Mouse (Mus musculus) liver, embryonic 12.5 days (tissue): ENCODE data around the gene Ankrd16. TPM values are rescaled to one million over a fixed set of nuclear protein-coding genes. Genes with fewer than 3 reads are reported as not detected.

Source experiments
- ATAC-seq: fragments of 200-750 bp; cut with Nextera tagmentation; 2 replicates; pipeline ENCODE4 v1.8.0; 2017; ENCODE audit warnings: moderate number of reproducible peaks, mild to moderate bottlenecking, moderate library complexity
- H3K27ac ChIP-seq: fragments of 300-500 bp; sonication (generic); 2 replicates; pipeline ENCODE4 v1.5.1; 2016; ENCODE audit warnings: mild to moderate bottlenecking
- H3K27me3 ChIP-seq: fragments of 300-500 bp; sonication (generic); replicated peaks from 2 replicates; pipeline ENCODE4 v1.6.1; 2016; ENCODE audit warnings: mild to moderate bottlenecking, moderate library complexity
- H3K36me3 ChIP-seq: fragments of 300-500 bp; sonication (generic); 2 replicates; pipeline ENCODE4 v1.6.1; 2016; ENCODE audit warnings: mild to moderate bottlenecking, moderate library complexity
- H3K4me1 ChIP-seq: fragments of 300-500 bp; sonication (generic); 2 replicates; pipeline ENCODE4 v1.6.1; 2016
- H3K4me2 ChIP-seq: fragments of 300-500 bp; sonication (generic); 2 replicates; pipeline ENCODE4 v1.6.1; 2016; ENCODE audit warnings: mild to moderate bottlenecking, moderate library complexity
- H3K4me3 ChIP-seq: fragments of 300-500 bp; sonication (generic); 2 replicates; pipeline ENCODE4 v1.5.1; 2016; ENCODE audit warnings: mild to moderate bottlenecking, moderate library complexity
- H3K9ac ChIP-seq: fragments of 300-500 bp; sonication (generic); 2 replicates; pipeline ENCODE4 v1.6.1; 2016; ENCODE audit warnings: mild to moderate bottlenecking, moderate library complexity
- H3K9me3 ChIP-seq: fragments of 300-500 bp; sonication (generic); replicated peaks from 2 replicates; pipeline ENCODE4 v1.6.1; 2016; ENCODE audit warnings: mild to moderate bottlenecking, moderate library complexity
- WGBS: fragments of 180-500 bp; shearing (Covaris S2); methylation state at CpG from one replicate; pipeline ENCODE4 v1.1.7; 2016; ENCODE audit not compliant: insufficient replicate concordance; 5-methylcytosine and 5-hydroxymethylcytosine counted together
- polyA plus RNA-seq: library from polyadenylated mRNA; unstranded; fragments of >200 nt; fragmentation: Nextera tagmentation; extraction: Ambion mirVana; gene quantifications from 2 replicates; pipeline ENCODE4 v1.2.1, GENCODE M21; 2016

The Ankrd16 gene
- polyA plus RNA-seq, result 13.0 and 16.1 TPM in 2 replicates

DNA sequence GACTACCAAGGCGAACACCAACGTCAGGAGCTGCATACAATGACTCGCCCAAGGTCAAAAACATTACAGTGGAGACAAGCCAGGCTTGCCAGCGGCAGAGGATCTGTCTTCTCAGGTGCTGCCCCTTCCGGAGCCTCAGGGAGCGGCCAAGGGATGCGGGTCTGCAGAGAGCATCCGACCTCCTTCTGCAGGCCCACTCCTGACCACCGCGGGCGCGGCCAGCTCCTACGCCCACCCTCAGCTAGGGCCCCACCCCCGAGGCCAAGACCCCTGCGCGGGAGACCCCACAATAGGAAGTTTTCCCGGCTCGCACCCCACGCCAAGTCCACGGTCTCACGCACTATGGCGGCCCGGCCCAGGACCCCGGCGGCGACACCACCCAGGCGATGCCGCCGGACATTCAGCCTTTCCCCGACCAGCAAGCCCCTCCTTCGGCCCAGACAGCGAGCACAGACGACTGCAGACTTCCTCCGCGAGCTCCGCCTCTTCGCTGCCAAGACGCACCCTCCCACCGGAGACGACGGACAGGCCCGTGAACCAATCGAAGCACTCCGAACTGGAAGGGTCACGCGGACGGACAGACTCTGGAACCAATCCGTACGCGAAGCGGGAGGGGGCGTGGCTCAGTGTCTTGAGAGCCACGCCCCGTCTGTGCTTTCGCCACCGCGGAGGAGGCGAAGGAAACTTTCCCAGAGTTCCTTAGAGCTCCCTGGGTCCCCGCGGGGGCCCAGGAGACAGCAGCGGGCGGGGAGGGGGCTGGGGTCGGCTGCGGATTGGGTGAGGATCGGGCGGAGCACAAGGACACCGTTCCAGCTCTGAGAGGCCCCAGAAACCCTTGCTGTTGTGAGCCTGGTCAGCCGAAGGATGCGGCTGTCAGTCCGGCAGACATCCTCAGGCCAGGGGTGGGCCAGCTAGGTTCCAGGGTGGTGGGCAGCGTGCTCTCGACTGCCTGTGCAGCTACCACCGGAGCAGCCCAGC, at the start of gene Ankrd16, which contains the start of gene Fbh1:
Gene Ankrd16 (plus strand): TSS at position 786 of the 978 bp plus-strand sequence.
Gene Fbh1 (minus strand): TSS at position 492 of the 978 bp plus-strand sequence.
- Histone ChIP-seq H3K4me3 (peak within 1 kb of the TSS; percentile 92), H3K9ac (peak within 1 kb of the TSS; percentile 87), H3K36me3 (peaks cover 20% of the 10 kb centered on the region), H3K4me2 (peak within 1 kb of the TSS; percentile 99), H3K9me3 (no peaks in the 10 kb centered on the region), H3K27ac (peak within 1 kb of the TSS; percentile 93), H3K27me3 (no peaks in the 10 kb centered on the region), H3K4me1 (peaks cover 27% of the 10 kb centered on the region)
- ATAC-seq, result peak; percentile 94
- under 1% methylated on average over 73 of the region's 73 CpGs for WGBS

DNA sequence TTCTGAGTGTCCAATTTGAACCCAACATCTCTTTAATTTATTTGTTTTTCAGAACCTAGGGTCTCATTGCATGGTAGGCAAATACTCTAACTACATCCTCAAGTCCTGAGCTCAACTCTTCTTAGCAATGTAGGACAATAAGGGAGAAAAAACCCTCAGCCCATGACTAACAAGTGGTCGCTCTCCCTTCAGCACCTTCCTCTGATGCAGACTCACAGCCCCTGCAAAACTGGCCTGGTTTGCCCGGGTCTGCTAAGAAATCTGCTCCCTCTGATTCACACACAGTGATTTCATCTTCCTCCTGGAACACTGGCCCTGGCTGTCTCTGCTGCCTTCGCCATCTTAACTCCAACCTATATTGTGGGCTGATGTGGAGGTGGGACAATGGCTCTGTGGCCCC, 48.6 kb upstream of the Ankrd16 start:
- no peaks in the 10 kb centered on the region for H3K9me3 ChIP-seq
- H3K9ac ChIP-seq, result no peak overlapping the region
- no peak overlapping the region for H3K4me3 ChIP-seq
- no peaks in the 10 kb centered on the region for H3K36me3 ChIP-seq
- no peak overlapping the region for H3K27ac ChIP-seq
- WGBS, result 57% methylated on average over 3 of the region's 3 CpGs
- no peaks in the 10 kb centered on the region for H3K4me1 ChIP-seq
- H3K27me3 ChIP-seq, result no peaks in the 10 kb centered on the region
- no peak overlapping the region for H3K4me2 ChIP-seq
- ATAC-seq, result no peak

DNA sequence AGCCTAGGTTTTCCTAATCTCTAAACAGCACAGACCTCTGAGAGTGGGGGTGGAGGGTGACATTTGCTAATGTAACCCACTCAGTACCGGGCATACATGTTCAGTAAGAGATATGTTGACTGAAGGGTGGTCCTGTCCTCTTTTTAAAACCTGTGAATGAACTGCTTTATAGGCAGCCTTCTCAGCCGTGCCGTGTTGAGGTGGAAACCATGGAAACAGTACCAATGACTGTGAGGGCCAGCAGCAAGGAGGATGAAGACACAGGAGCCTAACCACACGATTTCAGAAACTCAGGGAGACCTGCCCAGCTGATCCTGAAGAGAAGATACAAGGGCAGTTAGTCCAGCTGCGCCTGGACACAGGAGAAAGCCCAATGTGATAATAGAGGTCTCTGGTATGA, 44.7 kb upstream of the Ankrd16 start:
- no peak overlapping the region for H3K27ac ChIP-seq
- 64% methylated on average over 5 of the region's 5 CpGs for WGBS
- no peaks in the 10 kb centered on the region for H3K4me1 ChIP-seq
- H3K4me3 ChIP-seq, result no peak overlapping the region
- no peaks in the 10 kb centered on the region for H3K36me3 ChIP-seq
- no peak for ATAC-seq
- no peak overlapping the region for H3K9ac ChIP-seq
- H3K4me2 ChIP-seq, result no peak overlapping the region
- no peaks in the 10 kb centered on the region for H3K9me3 ChIP-seq
- H3K27me3 ChIP-seq, result no peaks in the 10 kb centered on the region

DNA sequence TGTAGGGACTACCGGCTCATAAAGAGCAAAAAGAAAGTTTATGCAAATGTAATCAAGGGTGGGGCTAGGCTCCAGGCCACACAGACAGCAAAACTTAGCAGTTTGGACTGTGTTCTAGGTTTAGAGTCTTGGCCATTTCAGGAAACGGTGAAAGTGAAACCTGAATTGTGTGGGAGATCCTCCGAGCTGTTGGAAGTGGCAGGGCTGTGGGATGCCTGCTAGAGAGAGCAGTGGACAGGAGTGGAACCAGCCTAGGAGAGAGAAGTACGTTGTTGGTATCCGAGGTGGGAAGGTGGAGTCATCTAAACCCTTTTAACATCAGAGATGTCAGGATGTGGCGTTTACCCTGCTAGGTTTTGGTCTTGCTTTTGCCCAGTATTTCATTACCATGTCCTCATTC, 41.8 kb upstream of the Ankrd16 start:
- no peaks in the 10 kb centered on the region for H3K27me3 ChIP-seq
- H3K9me3 ChIP-seq, result no peaks in the 10 kb centered on the region
- no peak overlapping the region for H3K9ac ChIP-seq
- no peaks in the 10 kb centered on the region for H3K4me1 ChIP-seq
- WGBS, result 64% methylated on average over 6 of the region's 6 CpGs
- H3K27ac ChIP-seq, result no peak overlapping the region
- peaks cover 17% of the 10 kb centered on the region for H3K36me3 ChIP-seq
- no peak for ATAC-seq
- H3K4me3 ChIP-seq, result no peak overlapping the region
- H3K4me2 ChIP-seq, result no peak overlapping the region

DNA sequence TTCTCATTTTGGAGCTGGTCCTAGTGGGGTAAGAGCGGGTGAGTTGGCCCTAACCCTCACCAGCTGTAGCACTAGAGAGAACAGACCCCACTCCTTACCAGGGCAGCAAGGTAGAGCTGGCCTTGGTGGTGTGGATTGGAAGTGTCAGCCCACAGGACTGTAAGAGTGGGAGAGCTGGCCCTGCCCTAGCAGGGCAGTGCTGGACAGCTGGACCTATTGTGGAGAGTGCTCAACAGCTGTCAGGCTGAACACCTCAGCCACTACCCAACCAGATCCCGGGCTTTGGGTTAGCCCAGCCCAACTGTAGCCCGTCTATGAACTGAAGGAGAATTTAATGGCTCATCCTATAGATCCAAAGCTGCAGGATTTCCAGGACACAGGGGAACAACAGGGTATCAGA, 38.9 kb upstream of the Ankrd16 start:
- Histone ChIP-seq H3K9me3 (no peaks in the 10 kb centered on the region), H3K27ac (no peak overlapping the region), H3K9ac (no peak overlapping the region), H3K27me3 (no peaks in the 10 kb centered on the region), H3K4me2 (no peak overlapping the region), H3K4me3 (no peak overlapping the region), H3K4me1 (no peaks in the 10 kb centered on the region), H3K36me3 (peaks cover 45% of the 10 kb centered on the region)
- WGBS, result 80% methylated on average over 3 of the region's 3 CpGs
- 0 out of 2 replicates have a peak, but pooled peaks have one; percentile 27 for ATAC-seq

DNA sequence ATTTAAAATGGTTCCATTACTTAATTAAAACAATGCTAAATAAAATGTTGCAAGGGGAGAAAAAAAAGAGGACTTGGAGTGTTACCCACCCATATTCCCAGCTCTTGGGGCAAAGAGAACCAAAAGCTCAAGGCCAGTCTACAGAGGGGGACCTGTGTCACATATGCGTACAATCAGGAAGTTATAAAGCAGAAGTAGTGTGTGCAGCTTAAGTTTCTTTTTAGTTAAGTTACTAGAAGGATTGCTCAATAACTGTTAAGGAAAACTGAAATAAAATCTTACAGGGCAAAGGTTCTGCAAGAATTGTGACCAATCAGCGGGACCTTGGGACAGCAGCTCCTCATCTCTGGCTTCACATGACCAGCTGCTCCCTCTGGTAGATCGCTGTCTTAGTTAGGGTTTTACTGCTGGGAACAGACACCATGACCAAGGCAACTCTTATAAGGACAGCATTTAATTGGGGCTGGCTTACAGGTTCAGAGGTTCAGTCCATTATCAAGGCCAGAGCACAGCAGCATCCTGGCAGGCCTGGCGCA, 38.1 kb upstream of the Ankrd16 start:
- Histone ChIP-seq H3K4me3 (no peak overlapping the region), H3K4me1 (no peaks in the 10 kb centered on the region), H3K27me3 (no peaks in the 10 kb centered on the region), H3K27ac (no peak overlapping the region), H3K36me3 (peaks cover 53% of the 10 kb centered on the region), H3K9me3 (no peaks in the 10 kb centered on the region), H3K4me2 (no peak overlapping the region), H3K9ac (no peak overlapping the region)
- 67% methylated on average over 4 of the region's 4 CpGs for WGBS
- ATAC-seq, result no peak

DNA sequence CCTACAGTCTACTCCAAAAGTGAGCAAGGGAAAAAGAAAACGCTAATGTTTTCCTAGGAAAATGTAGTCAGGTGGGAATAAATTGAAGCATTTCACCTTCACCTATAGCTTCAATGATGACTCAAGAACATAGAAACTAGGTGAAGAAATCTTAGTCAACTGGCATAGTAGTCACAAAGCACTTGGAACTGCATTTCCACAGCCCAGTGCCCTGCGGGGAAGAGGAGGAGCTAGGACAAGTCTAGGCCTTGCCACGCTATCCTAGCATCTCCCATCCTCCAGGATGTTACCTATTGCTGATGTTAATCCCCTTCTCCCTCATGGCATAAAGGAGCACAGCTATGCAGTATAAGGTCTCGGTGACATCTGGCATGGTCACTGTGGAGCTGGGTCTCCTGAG, 15.1 kb upstream of the Ankrd16 start:
- H3K4me2 ChIP-seq, result no peak overlapping the region
- H3K9me3 ChIP-seq, result no peaks in the 10 kb centered on the region
- H3K4me1 ChIP-seq, result no peaks in the 10 kb centered on the region
- no peak for ATAC-seq
- no peaks in the 10 kb centered on the region for H3K27me3 ChIP-seq
- H3K4me3 ChIP-seq, result no peak overlapping the region
- H3K27ac ChIP-seq, result no peak overlapping the region
- peaks cover 91% of the 10 kb centered on the region for H3K36me3 ChIP-seq
- no peak overlapping the region for H3K9ac ChIP-seq
- WGBS, result 83% methylated on average over 4 of the region's 4 CpGs

DNA sequence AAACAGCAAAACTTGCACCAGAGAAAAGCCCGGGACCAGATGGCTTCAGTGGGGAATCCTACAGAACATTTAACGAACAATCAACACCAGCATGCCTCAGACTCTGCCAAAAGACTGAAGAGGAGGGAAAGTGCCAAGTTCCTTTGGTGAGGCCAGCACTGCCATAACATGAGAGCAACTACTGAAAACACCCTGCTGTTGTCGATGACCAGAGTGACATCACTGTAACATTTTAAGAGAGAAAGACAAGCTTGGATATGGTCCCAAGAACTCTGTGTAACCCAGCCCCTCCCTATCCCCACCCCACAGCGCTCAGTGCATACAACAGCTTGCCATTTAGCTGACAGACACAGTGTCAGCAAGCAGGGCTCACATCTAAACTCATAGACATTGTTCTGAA, 12.0 kb upstream of the Ankrd16 start:
- ATAC-seq, result no peak
- H3K4me1 ChIP-seq, result no peaks in the 10 kb centered on the region
- no peak overlapping the region for H3K9ac ChIP-seq
- H3K27me3 ChIP-seq, result no peaks in the 10 kb centered on the region
- H3K36me3 ChIP-seq, result peaks cover 79% of the 10 kb centered on the region
- H3K27ac ChIP-seq, result no peak overlapping the region
- no peak overlapping the region for H3K4me2 ChIP-seq
- no peaks in the 10 kb centered on the region for H3K9me3 ChIP-seq
- WGBS, result 68% methylated on average over 4 of the region's 4 CpGs
- no peak overlapping the region for H3K4me3 ChIP-seq

DNA sequence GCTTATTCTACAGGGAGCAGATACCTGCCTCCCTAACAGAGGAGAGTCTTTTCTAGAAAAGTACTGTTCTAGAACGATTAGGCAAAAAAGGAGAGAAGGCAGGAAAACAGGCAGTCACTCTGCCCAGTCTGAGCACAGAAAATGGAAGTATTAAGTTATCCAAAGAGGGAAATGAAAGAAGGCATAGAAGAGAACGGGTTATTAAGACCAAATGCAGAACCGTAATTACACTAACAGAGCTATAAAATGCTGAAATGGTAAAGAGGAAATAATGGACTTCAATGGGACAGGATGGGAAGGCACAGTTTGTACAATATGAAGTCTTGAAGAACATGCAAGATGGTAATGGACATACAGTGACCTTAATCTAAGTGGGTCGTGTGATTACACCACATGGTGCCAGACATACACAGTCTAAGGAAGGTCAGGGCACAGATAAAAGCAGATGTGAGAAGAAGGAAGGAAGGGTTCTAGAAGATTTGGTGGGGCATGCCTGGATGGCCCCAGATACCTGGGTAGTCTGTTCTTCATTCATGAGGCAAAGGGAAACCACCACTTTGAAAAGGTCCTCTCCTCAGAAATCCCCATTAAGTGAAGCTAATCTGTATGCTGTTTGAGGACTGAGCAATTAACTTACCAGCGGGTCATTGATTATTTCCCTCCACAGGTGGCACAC, 11.1 kb upstream of the Ankrd16 start:
- WGBS, result 66% methylated on average over 5 of the region's 5 CpGs
- H3K27me3 ChIP-seq, result no peaks in the 10 kb centered on the region
- H3K36me3 ChIP-seq, result peaks cover 72% of the 10 kb centered on the region
- no peak for ATAC-seq
- no peak overlapping the region for H3K4me3 ChIP-seq
- H3K4me1 ChIP-seq, result peaks cover 7% of the 10 kb centered on the region; the same call in 1 of the 2 replicates
- no peak overlapping the region for H3K9ac ChIP-seq
- H3K4me2 ChIP-seq, result no peak overlapping the region
- no peaks in the 10 kb centered on the region for H3K9me3 ChIP-seq
- no peak overlapping the region for H3K27ac ChIP-seq

DNA sequence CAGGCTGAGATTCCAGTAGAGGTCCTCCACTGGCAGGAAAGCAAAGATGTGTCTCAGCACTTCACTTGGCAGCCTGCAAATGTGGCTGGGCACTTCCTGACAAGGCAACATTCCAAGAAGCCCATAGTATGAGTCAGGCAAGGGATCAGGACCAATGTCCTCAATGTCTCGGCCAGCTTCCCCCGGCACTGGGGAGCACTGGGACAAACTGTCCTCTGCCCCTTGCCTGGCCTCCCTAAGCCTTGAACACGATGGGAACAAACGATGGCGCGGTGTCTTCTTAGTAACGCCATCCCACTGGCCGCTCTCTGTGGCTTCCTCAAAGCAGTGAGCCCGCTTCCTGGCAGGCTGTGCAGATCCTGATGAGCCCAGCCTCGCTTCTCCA, 10.5 kb upstream of the Ankrd16 start:
- WGBS, result 78% methylated on average over 10 of the region's 10 CpGs
- ATAC-seq, result no peak

DNA sequence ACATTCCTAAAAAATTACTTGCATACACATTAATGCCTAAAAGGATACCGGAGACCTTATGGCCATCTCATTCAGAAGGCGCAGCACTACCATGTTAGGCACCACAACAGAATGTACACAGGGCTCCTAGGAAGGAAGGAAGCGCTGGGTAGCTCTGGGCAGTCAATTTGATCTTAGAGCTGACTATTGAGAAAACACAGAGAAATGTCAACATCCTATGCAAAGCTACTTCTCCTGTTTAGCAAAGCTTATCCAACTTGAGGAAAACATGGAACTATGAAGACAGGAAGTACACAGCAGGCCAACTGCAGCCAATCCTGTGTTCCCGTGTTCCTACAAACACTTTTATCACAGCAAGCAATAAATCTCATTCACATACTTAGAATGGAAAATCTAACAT, 6.0 kb upstream of the Ankrd16 start:
- H3K4me3 ChIP-seq, result no peak overlapping the region
- no peaks in the 10 kb centered on the region for H3K27me3 ChIP-seq
- WGBS, result 86% methylated on average over 4 of the region's 4 CpGs
- H3K27ac ChIP-seq, result no peak overlapping the region
- no peak overlapping the region for H3K9ac ChIP-seq
- peaks cover 15% of the 10 kb centered on the region for H3K4me1 ChIP-seq
- no peak overlapping the region for H3K4me2 ChIP-seq
- H3K36me3 ChIP-seq, result peaks cover 23% of the 10 kb centered on the region
- no peaks in the 10 kb centered on the region for H3K9me3 ChIP-seq
- no peak for ATAC-seq

More for the DNA sequence above, 10.5 kb upstream of the Ankrd16 start:
- Histone ChIP-seq H3K9me3 (no peaks in the 10 kb centered on the region), H3K4me1 (peaks cover 7% of the 10 kb centered on the region; the same call in 1 of the 2 replicates), H3K27me3 (no peaks in the 10 kb centered on the region), H3K4me3 (no peak overlapping the region), H3K9ac (no peak overlapping the region), H3K36me3 (peaks cover 66% of the 10 kb centered on the region), H3K4me2 (no peak overlapping the region), H3K27ac (no peak overlapping the region)

DNA sequence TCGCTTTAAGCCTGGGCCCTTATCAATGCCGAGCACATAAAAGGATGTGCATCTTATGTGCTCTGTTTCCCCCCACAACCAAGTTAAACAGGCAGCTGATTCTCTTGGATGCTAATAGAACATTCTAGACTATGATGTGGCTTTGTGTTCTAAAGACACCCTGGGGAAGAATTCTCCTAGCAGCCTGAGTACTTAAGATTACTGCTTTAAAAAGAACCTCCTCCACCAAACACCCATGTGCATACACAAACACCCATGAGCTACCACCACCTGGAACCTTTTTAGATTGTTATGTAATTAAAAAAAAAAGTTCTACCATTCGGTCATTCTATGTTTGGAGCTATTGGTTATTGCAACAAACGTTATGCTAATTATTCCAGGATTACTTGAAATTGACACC, 5.3 kb upstream of the Ankrd16 start:
- ATAC-seq, result no peak
- H3K9ac ChIP-seq, result no peak overlapping the region
- peaks cover 16% of the 10 kb centered on the region for H3K36me3 ChIP-seq
- no peaks in the 10 kb centered on the region for H3K27me3 ChIP-seq
- WGBS, result 58% methylated on average over 4 of the region's 4 CpGs
- H3K9me3 ChIP-seq, result no peaks in the 10 kb centered on the region
- no peak overlapping the region for H3K4me3 ChIP-seq
- peaks cover 18% of the 10 kb centered on the region for H3K4me1 ChIP-seq
- H3K27ac ChIP-seq, result no peak overlapping the region
- H3K4me2 ChIP-seq, result no peak overlapping the region
